Mouse (Mus musculus): ENCODE results near the gene F830045P16Rik. TPM values are rescaled to one million over a fixed set of nuclear protein-coding genes. Genes with fewer than 3 reads are reported as not detected.

F830045P16Rik gene
- total and polyA plus RNA-seq, 3 experiments: not detected

GRCm38 (mm10) chr2:129550781-129551180 lies 14.4 kb upstream of the F830045P16Rik start:
- dilution Hi-C loops (cut with MboI; ENCODE audit: extremely low pct_ligation_motif_present, extremely low pct_unique_long_range_greater_than_20kb, low sequenced_read_pairs): no loop called here
- Histone ChIP-seq H3K9ac (ENCODE audit: insufficient read depth, low read depth) (no peak overlapping the region), H3K9me3 (replicated peaks; ENCODE audit: low read length) (no peaks in the 10 kb centered on the region), H3K4me2 (ENCODE audit: insufficient read depth, low read depth, poor library complexity, severe bottlenecking) (no peak overlapping the region), H3K4me1 (ENCODE audit: control insufficient read depth in 1 of 2, insufficient read depth in 2 of 2) (peaks cover 5 to 50% of the 10 kb centered on the region in 2 experiments; a peak in 3 of 4 replicates), H3K27ac (ENCODE audit: insufficient read depth, low read depth) (no peak overlapping the region), H3K79me2 (replicated peaks; ENCODE audit: control insufficient read depth, extremely low read depth, insufficient read depth, poor library complexity, severe bottlenecking) (no peaks in the 10 kb centered on the region), H3K36me3 (replicated peaks in 1 of 2; ENCODE audit: control insufficient read depth in 1 of 2, insufficient read depth in 1 of 2, low read length in 1 of 2) (no peaks in the 10 kb centered on the region), H3K4me3 (replicated peaks in 1 of 3; ENCODE audit: low read depth in 2 of 3, low read length in 2 of 3, poor library complexity in 1 of 3) (no peak overlapping the region), H3K27me3 (replicated peaks) (no peaks in the 10 kb centered on the region)
- in situ Hi-C loops (cut with MboI; ENCODE audit: low pct_ligation_motif_present, low pct_unique_long_range_greater_than_20kb, low sequenced_read_pairs): no loop called here
- no peak for DNase-seq (ENCODE audit: extremely low read depth)
- TF ChIP-seq BHLHE40 (IDR thresholded peaks at IDR 0.05; ENCODE audit: low read depth, low read length): no peak
- TF ChIP-seq KAT2A (IDR thresholded peaks at IDR 0.05; ENCODE audit: insufficient replicate concordance, low read length): no peak
- no peak for TF ChIP-seq MYC (IDR thresholded peaks at IDR 0.05; ENCODE audit: low read depth, low read length)
- no peak for TF ChIP-seq E2F4 (IDR thresholded peaks at IDR 0.05; ENCODE audit: insufficient replicate concordance, low read depth, low read length)
- TF ChIP-seq IRF4 (IDR thresholded peaks at IDR 0.05; ENCODE audit: low read depth, low read length): no peak
- TF ChIP-seq SMC3 (IDR thresholded peaks at IDR 0.05; ENCODE audit: low read depth, low read length): no peak
- no peak for TF ChIP-seq JUND (conservative IDR thresholded peaks at IDR 0.05; ENCODE audit: low read depth, low read length)
- no peak for TF ChIP-seq RAD21 (IDR thresholded peaks at IDR 0.05; ENCODE audit: low read depth, low read length)
- no peak for TF ChIP-seq USF2 (conservative IDR thresholded peaks at IDR 0.05; ENCODE audit: low read depth, low read length)
- TF ChIP-seq PAX5 (IDR thresholded peaks at IDR 0.05; ENCODE audit: low read length): no peak
- no peak for TF ChIP-seq GABPA (IDR thresholded peaks at IDR 0.05; ENCODE audit: insufficient replicate concordance, low read depth, low read length)
- TF ChIP-seq ZKSCAN1 (IDR thresholded peaks at IDR 0.05; ENCODE audit: borderline replicate concordance, low read depth, low read length): no peak
- TF ChIP-seq ELF1 (IDR thresholded peaks at IDR 0.05; ENCODE audit: low read depth, low read length): no peak
- no peak for TF ChIP-seq NRF1 (IDR thresholded peaks at IDR 0.05; ENCODE audit: low read depth, low read length)
- TF ChIP-seq POLR2A (IDR thresholded peaks at IDR 0.05; ENCODE audit: low read depth, low read length): no peak

DNA sequence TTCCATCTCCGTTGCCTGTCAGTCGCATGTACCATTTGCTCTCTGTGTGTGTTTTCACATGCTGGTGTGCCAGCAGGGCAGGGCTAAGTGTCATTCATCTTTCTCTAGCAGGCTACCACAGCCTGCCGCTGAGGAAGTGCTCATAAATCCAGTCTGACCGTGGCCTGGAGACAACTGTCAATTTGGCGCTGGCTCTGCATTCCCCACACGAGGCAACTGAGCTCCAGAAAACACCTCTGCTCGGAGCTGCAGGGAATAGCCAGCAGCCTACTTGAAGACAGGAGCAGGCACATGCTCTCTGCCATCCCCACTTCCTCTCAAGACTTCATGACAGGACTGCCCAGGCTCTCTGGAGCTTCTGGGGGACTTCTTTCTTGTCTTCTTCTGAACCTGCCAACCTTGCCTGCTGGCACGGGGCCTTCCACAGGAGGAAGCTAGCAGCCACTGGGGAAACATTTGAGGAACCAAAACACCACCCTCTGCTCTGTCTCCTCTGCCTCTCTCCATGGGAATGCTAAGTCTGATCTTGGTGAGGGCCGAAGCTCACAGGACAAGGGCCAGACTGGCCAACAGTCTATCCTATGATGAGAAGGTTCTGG lies 13.2 kb upstream of the F830045P16Rik start:
- Histone ChIP-seq H3K4me1 (ENCODE audit: control insufficient read depth in 1 of 2, insufficient read depth in 2 of 2) (peaks cover 5 to 48% of the 10 kb centered on the region in 2 experiments; a peak in 3 of 4 replicates), H3K4me3 (replicated peaks in 1 of 3; ENCODE audit: low read depth in 2 of 3, low read length in 2 of 3, poor library complexity in 1 of 3) (no peak overlapping the region), H3K27me3 (replicated peaks) (no peaks in the 10 kb centered on the region), H3K9me3 (replicated peaks; ENCODE audit: low read length) (no peaks in the 10 kb centered on the region), H3K9ac (ENCODE audit: insufficient read depth, low read depth) (no peak overlapping the region), H3K79me2 (replicated peaks; ENCODE audit: control insufficient read depth, extremely low read depth, insufficient read depth, poor library complexity, severe bottlenecking) (no peaks in the 10 kb centered on the region), H3K27ac (ENCODE audit: insufficient read depth, low read depth) (no peak overlapping the region), H3K4me2 (ENCODE audit: insufficient read depth, low read depth, poor library complexity, severe bottlenecking) (no peak overlapping the region), H3K36me3 (replicated peaks in 1 of 2; ENCODE audit: control insufficient read depth in 1 of 2, insufficient read depth in 1 of 2, low read length in 1 of 2) (no peaks in the 10 kb centered on the region)
- DNase-seq (ENCODE audit: extremely low read depth): no peak
- dilution Hi-C loops (cut with MboI; ENCODE audit: extremely low pct_ligation_motif_present, extremely low pct_unique_long_range_greater_than_20kb, low sequenced_read_pairs): no loop called here
- TF ChIP-seq ZMIZ1 (IDR thresholded peaks at IDR 0.05; ENCODE audit: low read depth, low read length): no peak
- TF ChIP-seq E2F4 (IDR thresholded peaks at IDR 0.05; ENCODE audit: insufficient replicate concordance, low read depth, low read length): no peak
- TF ChIP-seq KAT2A (IDR thresholded peaks at IDR 0.05; ENCODE audit: insufficient replicate concordance, low read length): no peak
- TF ChIP-seq ETS1 (conservative IDR thresholded peaks at IDR 0.05; ENCODE audit: low read depth, low read length): no peak
- no peak for TF ChIP-seq PAX5 (IDR thresholded peaks at IDR 0.05; ENCODE audit: low read length)
- no peak for TF ChIP-seq SMC3 (IDR thresholded peaks at IDR 0.05; ENCODE audit: low read depth, low read length)
- no peak for TF ChIP-seq CHD2 (IDR thresholded peaks at IDR 0.05; ENCODE audit: low read length)
- TF ChIP-seq TCF12 (IDR thresholded peaks at IDR 0.05; ENCODE audit: low read depth, low read length): no peak
- TF ChIP-seq ELF1 (IDR thresholded peaks at IDR 0.05; ENCODE audit: low read depth, low read length): no peak
- TF ChIP-seq TBP (conservative IDR thresholded peaks at IDR 0.05; ENCODE audit: low read depth, low read length): no peak
- TF ChIP-seq RAD21 (IDR thresholded peaks at IDR 0.05; ENCODE audit: low read depth, low read length): no peak
- TF ChIP-seq POLR2AphosphoS2 (IDR thresholded peaks at IDR 0.05; ENCODE audit: low read depth, low read length): no peak
- no peak for TF ChIP-seq NELFE (IDR thresholded peaks at IDR 0.05; ENCODE audit: low read depth, low read length)
- TF ChIP-seq RCOR1 (conservative IDR thresholded peaks at IDR 0.05; ENCODE audit: low read depth, low read length): no peak
- no peak for TF ChIP-seq MAX (IDR thresholded peaks at IDR 0.05; ENCODE audit: low read length)
- no peak for TF ChIP-seq CHD1 (IDR thresholded peaks at IDR 0.05; ENCODE audit: low read depth, low read length)
- in situ Hi-C loops (cut with MboI; ENCODE audit: low pct_ligation_motif_present, low pct_unique_long_range_greater_than_20kb, low sequenced_read_pairs): no loop called here
